ENCODE assay signal across 7 mouse cellular contexts in genomic region chr2:31259367-31259920, GRCm38 (mm10). TPM values are rescaled to one million over a fixed set of nuclear protein-coding genes. Genes with fewer than 3 reads are reported as not detected.
DNase-seq lines count a peak whose midpoint lies in the region; ATAC-seq lines count a peak whose summit lies in the region.

No protein-coding gene starts in this region.

- peak overlapping the region; percentile 58 for H3K9ac ChIP-seq in lung, embryonic 16.5 days (ENCODE audit: low read length)
- H3K9ac ChIP-seq in forebrain, embryonic 11.5 days (ENCODE audit: low read length): no peak overlapping the region
- H3K9ac ChIP-seq in neural tube, embryonic 15.5 days (replicated peaks): no peak overlapping the region; the same call in 1 of the 2 replicates

- peaks cover 51% of the 10 kb centered on the region for H3K4me1 ChIP-seq in lung, embryonic 16.5 days (replicated peaks; ENCODE audit: control insufficient read depth, insufficient read depth, low read length)
- H3K4me1 ChIP-seq in forebrain, embryonic 11.5 days (replicated peaks; ENCODE audit: control insufficient read depth, insufficient read depth, low read length): peaks cover 37% of the 10 kb centered on the region
- peaks cover 81% of the 10 kb centered on the region for H3K4me1 ChIP-seq in neural tube, embryonic 15.5 days

- no peaks in the 10 kb centered on the region for H3K36me3 ChIP-seq in lung, embryonic 16.5 days (ENCODE audit: control insufficient read depth, insufficient read depth, low read length)
- no peaks in the 10 kb centered on the region for H3K36me3 ChIP-seq in forebrain, embryonic 11.5 days (ENCODE audit: control insufficient read depth, insufficient read depth, low read length)
- no peaks in the 10 kb centered on the region for H3K36me3 ChIP-seq in neural tube, embryonic 15.5 days

- peak overlapping the region; percentile 28; the same call in 1 of the 2 replicates for H3K27ac ChIP-seq in lung, embryonic 16.5 days (ENCODE audit: low read length)
- no peak overlapping the region for H3K27ac ChIP-seq in forebrain, embryonic 11.5 days (ENCODE audit: low read depth, low read length)
- H3K27ac ChIP-seq in neural tube, embryonic 15.5 days (replicated peaks): 0 out of 2 replicates have a peak overlapping the region, but pooled peaks have one; percentile 13

- DNase-seq in lung, postnatal 36 days: no peak
- DNase-seq in forebrain, embryonic 11.5 days (ENCODE audit: low spot score): no peak
- peak; percentile 61 to 72 for DNase-seq in kidney, postnatal 4 days
- no peak for DNase-seq in frontal cortex, adult 2 months (ENCODE audit: extremely low spot score in 1 of 2, low spot score in 1 of 2)

- H3K4me2 ChIP-seq in lung, embryonic 16.5 days (ENCODE audit: low read depth, low read length): peak overlapping the region; percentile 87
- H3K4me2 ChIP-seq in forebrain, embryonic 11.5 days (ENCODE audit: low read depth, low read length, severe bottlenecking): peak overlapping the region; percentile 62
- peak overlapping the region; percentile 63 for H3K4me2 ChIP-seq in neural tube, embryonic 15.5 days

- no peaks in the 10 kb centered on the region for H3K9me3 ChIP-seq in lung, embryonic 16.5 days (ENCODE audit: control insufficient read depth, low read length)
- H3K9me3 ChIP-seq in forebrain, embryonic 11.5 days (ENCODE audit: control insufficient read depth, low read length): no peaks in the 10 kb centered on the region
- no peaks in the 10 kb centered on the region for H3K9me3 ChIP-seq in neural tube, embryonic 15.5 days (replicated peaks)

- ATAC-seq in lung, embryonic 16.5 days (ENCODE audit: low read depth): peak; percentile 1; the same call in 1 of the 2 replicates
- ATAC-seq in forebrain, embryonic 11.5 days (replicated peaks; ENCODE audit: low FRiP score): no peak; the same call in 1 of the 2 replicates
- no peak for ATAC-seq in neural tube, embryonic 15.5 days (ENCODE audit: low FRiP score)
- ATAC-seq in megakaryocyte progenitor cell, adult 5-6 weeks (replicated peaks; ENCODE audit: poor library complexity): no peak

- H3K27me3 ChIP-seq in lung, embryonic 16.5 days (ENCODE audit: control insufficient read depth, insufficient read depth, low read depth, low read length): no peaks in the 10 kb centered on the region
- no peaks in the 10 kb centered on the region for H3K27me3 ChIP-seq in forebrain, embryonic 11.5 days (ENCODE audit: control insufficient read depth, insufficient read depth, low read length)
- H3K27me3 ChIP-seq in neural tube, embryonic 15.5 days (replicated peaks): no peaks in the 10 kb centered on the region

- 38% methylated on average over 9 of the region's 9 CpGs for WGBS in lung, embryonic 16.5 days
- WGBS in forebrain, embryonic 11.5 days: 19% methylated on average over 9 of the region's 9 CpGs
- 23% methylated on average over 9 of the region's 9 CpGs for WGBS in neural tube, embryonic 15.5 days

- peak overlapping the region; percentile 56 for H3K4me3 ChIP-seq in lung, embryonic 16.5 days (ENCODE audit: low read length)
- peak overlapping the region; percentile 36; the same call in 1 of the 2 replicates for H3K4me3 ChIP-seq in forebrain, embryonic 11.5 days (ENCODE audit: low read depth, low read length)
- H3K4me3 ChIP-seq in neural tube, embryonic 15.5 days (replicated peaks): peak overlapping the region; percentile 36

RNA-seq across cellular contexts. Expression of gene Ncs1, which starts 13.8 kb away (rescaled TPM):
- polyA plus RNA-seq in lung, embryonic 16.5 days (2015; fragmentation: Nextera tagmentation; extraction: Ambion mirVana): 10.5 and 11.8 TPM in 2 replicates
- 65.6 and 69.2 TPM in 2 replicates for polyA plus RNA-seq in forebrain, embryonic 11.5 days (2014; fragmentation: Nextera tagmentation; extraction: Ambion mirVana)
- 145 and 179 TPM in 2 replicates for polyA plus RNA-seq in neural tube, embryonic 15.5 days (2015; fragmentation: Nextera tagmentation; extraction: Ambion mirVana)
- 154 and 159 TPM in 2 replicates for polyA plus RNA-seq in frontal cortex, adult 2 months (2012; rRNA removed)
- 1.2 and 2.3 TPM in 2 replicates for total RNA-seq in megakaryocyte progenitor cell, adult 5-6 weeks (2015)
- total RNA-seq in megakaryocyte progenitor cell, adult 5-6 weeks (2017): 1.7 TPM in 2 replicates

RNA-seq across cellular contexts. Expression of gene Hmcn2, which starts 54.8 kb away (rescaled TPM):
- 1.4 and 1.6 TPM in 2 replicates for polyA plus RNA-seq in lung, embryonic 16.5 days (2015; fragmentation: Nextera tagmentation; extraction: Ambion mirVana)
- polyA plus RNA-seq in forebrain, embryonic 11.5 days (2014; fragmentation: Nextera tagmentation; extraction: Ambion mirVana): 0.09 TPM in 1 of 2 replicates, not detected in the other
- polyA plus RNA-seq in neural tube, embryonic 15.5 days (2015; fragmentation: Nextera tagmentation; extraction: Ambion mirVana): 0.44 and 0.51 TPM in 2 replicates
- polyA plus RNA-seq in frontal cortex, adult 2 months (2012; rRNA removed): 2.0 TPM in 2 replicates
- total RNA-seq in megakaryocyte progenitor cell, adult 5-6 weeks (2015): not detected in 2 replicates
- total RNA-seq in megakaryocyte progenitor cell, adult 5-6 weeks (2017): 0.21 TPM in 1 of 2 replicates, not detected in the other

Comparison
In these comparisons a context has a peak if more than half of its experiments do, and no peak if none do; other contexts are left out.
1. DNase-seq: peak in kidney, postnatal 4 days (2 of 2); none in lung, postnatal 36 days (single experiment), forebrain, embryonic 11.5 days (single experiment) and frontal cortex, adult 2 months (0 of 2).
2. Peak in every context shown above with its lines, with median percentiles within 50 percentile points of each other: H3K4me2 ChIP-seq and H3K4me3 ChIP-seq.